Mouse (Mus musculus) liver, embryonic 15.5 days (tissue): Measurements from ENCODE around the gene Mfap1b. TPM values are rescaled to one million over a fixed set of nuclear protein-coding genes. Genes with fewer than 3 reads are reported as not detected.

Source experiments
- ATAC-seq: fragments of 200-750 bp; cut with Nextera tagmentation; 2 replicates; pipeline ENCODE4 v1.8.0; 2017; ENCODE audit warnings: moderate number of reproducible peaks, mild to moderate bottlenecking, moderate library complexity; ENCODE audit not compliant: insufficient read depth
- H3K27ac ChIP-seq: fragments of 300-500 bp; sonication (generic); replicated peaks from 2 replicates; pipeline ENCODE4 v1.5.1; 2015; ENCODE audit warnings: mild to moderate bottlenecking, inconsistent platforms
- H3K27me3 ChIP-seq: fragments of 300-500 bp; sonication (generic); 2 replicates; pipeline ENCODE4 v1.6.1; 2015; ENCODE audit warnings: mild to moderate bottlenecking, inconsistent platforms
- H3K36me3 ChIP-seq: fragments of 300-500 bp; sonication (generic); replicated peaks from 2 replicates; pipeline ENCODE4 v1.6.1; 2015; ENCODE audit warnings: moderate library complexity, mild to moderate bottlenecking, inconsistent platforms
- H3K4me1 ChIP-seq: fragments of 300-500 bp; sonication (generic); replicated peaks from 2 replicates; pipeline ENCODE4 v1.6.1; 2015; ENCODE audit warnings: inconsistent platforms
- H3K4me2 ChIP-seq: fragments of 300-500 bp; sonication (generic); 2 replicates; pipeline ENCODE4 v1.6.1; 2015; ENCODE audit warnings: moderate library complexity, mild to moderate bottlenecking, inconsistent platforms
- H3K4me3 ChIP-seq: fragments of 300-500 bp; sonication (generic); replicated peaks from 2 replicates; pipeline ENCODE4 v1.5.1; 2015; ENCODE audit warnings: mild to moderate bottlenecking, inconsistent platforms
- H3K9ac ChIP-seq: fragments of 300-500 bp; sonication (generic); 2 replicates; pipeline ENCODE4 v1.6.1; 2015; ENCODE audit warnings: moderate library complexity, mild to moderate bottlenecking, inconsistent platforms
- H3K9me3 ChIP-seq: fragments of 300-500 bp; sonication (generic); replicated peaks from 2 replicates; pipeline ENCODE4 v1.6.1; 2016; ENCODE audit warnings: inconsistent platforms
- WGBS: fragments of 180-500 bp; shearing (Covaris S2); methylation state at CpG from one replicate; pipeline ENCODE4 v1.1.7; 2015; ENCODE audit warnings: mixed read lengths; ENCODE audit not compliant: insufficient replicate concordance; 5-methylcytosine and 5-hydroxymethylcytosine counted together
- polyA plus RNA-seq: library from polyadenylated mRNA; unstranded; fragments of >200 nt; fragmentation: Nextera tagmentation; extraction: Ambion mirVana; gene quantifications from 2 replicates; pipeline ENCODE4 v1.2.1, GENCODE M21; 2015

Gene Mfap1b
- polyA plus RNA-seq, 1 experiment from 2014 or later = 20.6 TPM

DNA sequence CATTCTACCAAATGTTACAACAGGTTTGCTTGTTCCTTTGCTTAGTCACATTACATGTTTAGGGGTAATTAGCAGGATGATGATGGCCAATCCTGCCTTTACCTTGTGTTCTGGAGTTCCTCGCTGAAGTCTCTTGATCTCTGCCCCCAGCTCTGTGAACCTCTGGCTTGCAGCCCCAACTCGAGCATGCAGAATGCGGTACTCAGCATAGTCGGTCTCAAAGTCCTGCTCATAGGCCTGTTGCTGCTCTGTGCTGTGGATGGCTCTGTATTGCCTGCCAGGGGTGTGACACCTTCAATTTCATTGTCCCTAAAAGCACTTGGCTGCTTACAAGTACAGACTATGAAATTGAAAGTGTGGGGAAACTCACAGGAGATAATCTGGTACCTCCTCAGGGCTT, 34.1 kb downstream of the Mfap1b start:
- H3K27me3 ChIP-seq = peaks cover 36% of the 10 kb centered on the region
- no peak overlapping the region for H3K4me2 ChIP-seq
- H3K4me1 ChIP-seq = peaks cover 24% of the 10 kb centered on the region
- no peaks in the 10 kb centered on the region for H3K9me3 ChIP-seq
- no peak overlapping the region for H3K27ac ChIP-seq
- H3K9ac ChIP-seq = no peak overlapping the region
- H3K4me3 ChIP-seq = no peak overlapping the region
- no peak for ATAC-seq
- 62% methylated on average over 4 of the region's 4 CpGs for WGBS
- peaks cover 46% of the 10 kb centered on the region for H3K36me3 ChIP-seq

- ATAC-seq = no peak
- Histone ChIP-seq H3K36me3 (peaks cover 94% of the 10 kb centered on the region), H3K27ac (no peak overlapping the region), H3K27me3 (no peaks in the 10 kb centered on the region), H3K4me1 (no peaks in the 10 kb centered on the region), H3K9me3 (no peaks in the 10 kb centered on the region), H3K4me2 (no peak overlapping the region), H3K9ac (no peak overlapping the region), H3K4me3 (no peak overlapping the region)
- 98% methylated on average over 1 of the region's 1 CpGs for WGBS
Measured at GRCm38 (mm10) chr2:121434854-121435253, 39.0 kb downstream of the Mfap1b start.

- Histone ChIP-seq H3K27me3 (no peaks in the 10 kb centered on the region), H3K9me3 (no peaks in the 10 kb centered on the region), H3K4me2 (no peak overlapping the region), H3K9ac (no peak overlapping the region), H3K36me3 (peaks cover 83% of the 10 kb centered on the region), H3K4me3 (no peak overlapping the region), H3K4me1 (no peaks in the 10 kb centered on the region), H3K27ac (no peak overlapping the region)
- 84% methylated on average over 2 of the region's 2 CpGs for WGBS
- ATAC-seq = no peak
Measured at GRCm38 (mm10) chr2:121425890-121426289, 48.0 kb downstream of the Mfap1b start.

- Histone ChIP-seq H3K4me2 (no peak overlapping the region), H3K27me3 (no peaks in the 10 kb centered on the region), H3K4me1 (0 out of 2 replicates have a peak, but pooled peaks cover 5% of the 10 kb centered on the region), H3K9ac (no peak overlapping the region), H3K36me3 (peaks cover 76% of the 10 kb centered on the region), H3K4me3 (no peak overlapping the region), H3K27ac (no peak overlapping the region), H3K9me3 (no peaks in the 10 kb centered on the region)
- no peak for ATAC-seq
- WGBS = 75% methylated on average over 2 of the region's 2 CpGs
Measured at GRCm38 (mm10) chr2:121423166-121423565, 50.7 kb downstream of the Mfap1b start.

GRCm38 (mm10) chr2:121418476-121418875, 55.4 kb downstream of the Mfap1b start:
- no peak overlapping the region for H3K4me3 ChIP-seq
- WGBS = 84% methylated on average over 3 of the region's 3 CpGs
- no peak overlapping the region for H3K27ac ChIP-seq
- peaks cover 33% of the 10 kb centered on the region for H3K4me1 ChIP-seq
- H3K9me3 ChIP-seq = no peaks in the 10 kb centered on the region
- no peaks in the 10 kb centered on the region for H3K27me3 ChIP-seq
- no peak for ATAC-seq
- H3K9ac ChIP-seq = no peak overlapping the region
- peaks cover 61% of the 10 kb centered on the region for H3K36me3 ChIP-seq
- H3K4me2 ChIP-seq = no peak overlapping the region

- H3K4me3 ChIP-seq = no peak overlapping the region
- no peak overlapping the region for H3K9ac ChIP-seq
- ATAC-seq = no peak
- H3K36me3 ChIP-seq = peaks cover 42% of the 10 kb centered on the region
- H3K4me2 ChIP-seq = peak overlapping the region; percentile 89; the same call in 1 of the 2 replicates
- WGBS = 71% methylated on average over 6 of the region's 6 CpGs
- H3K4me1 ChIP-seq = peaks cover 47% of the 10 kb centered on the region
- H3K27ac ChIP-seq = no peak overlapping the region
- no peaks in the 10 kb centered on the region for H3K27me3 ChIP-seq
- H3K9me3 ChIP-seq = no peaks in the 10 kb centered on the region
Measured at GRCm38 (mm10) chr2:121416356-121416755, 57.5 kb downstream of the Mfap1b start.

DNA sequence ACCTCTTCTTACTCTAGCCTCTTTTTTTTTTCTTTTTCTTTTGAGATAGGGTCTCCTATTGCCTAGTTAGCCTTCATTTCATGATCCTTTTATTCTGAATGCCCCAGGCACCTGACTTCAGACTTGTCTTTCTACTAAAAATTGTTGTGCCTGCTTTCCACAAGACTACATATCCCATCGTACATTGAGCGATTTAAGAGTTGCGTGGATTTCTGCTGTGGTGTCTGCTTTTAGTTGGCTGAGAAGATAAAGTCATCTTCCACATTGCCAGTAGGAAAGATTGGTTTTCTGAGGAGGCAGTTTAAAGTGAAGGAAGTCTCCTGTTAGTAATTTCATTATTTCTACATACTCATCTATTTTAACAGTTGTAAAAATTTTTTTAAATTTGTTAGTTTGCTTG, 58.3 kb downstream of the Mfap1b start:
- Histone ChIP-seq H3K9me3 (no peaks in the 10 kb centered on the region), H3K9ac (no peak overlapping the region), H3K4me3 (peak overlapping the region; percentile 100), H3K4me2 (peak overlapping the region; percentile 89), H3K4me1 (peaks cover 47% of the 10 kb centered on the region), H3K27ac (no peak overlapping the region), H3K36me3 (peaks cover 38% of the 10 kb centered on the region), H3K27me3 (no peaks in the 10 kb centered on the region)
- WGBS = 67% methylated on average over 3 of the region's 3 CpGs
- ATAC-seq = no peak

DNA sequence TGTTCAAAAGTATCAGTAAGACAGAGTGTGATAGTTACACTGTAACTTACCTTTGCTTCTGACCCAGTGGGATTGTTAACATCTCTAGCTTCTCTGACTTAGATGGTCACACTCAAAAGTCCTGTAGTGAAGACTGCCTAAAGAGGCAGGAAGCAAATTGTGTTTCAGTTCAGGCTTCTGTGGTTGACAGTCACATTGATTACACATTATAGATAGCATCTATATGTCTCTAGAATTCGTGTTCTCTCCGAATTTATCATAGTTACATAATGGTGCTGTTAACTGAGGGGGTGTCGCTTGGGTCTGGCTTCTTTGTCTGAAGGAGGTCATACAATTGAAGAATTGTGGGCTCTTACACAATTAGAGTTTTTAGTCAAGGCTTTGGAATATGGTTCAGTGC, 58.8 kb downstream of the Mfap1b start:
- no peaks in the 10 kb centered on the region for H3K9me3 ChIP-seq
- H3K36me3 ChIP-seq = peaks cover 35% of the 10 kb centered on the region
- peaks cover 47% of the 10 kb centered on the region for H3K4me1 ChIP-seq
- H3K9ac ChIP-seq = no peak overlapping the region
- no peak for ATAC-seq
- peak overlapping the region; percentile 100 for H3K4me3 ChIP-seq
- no peaks in the 10 kb centered on the region for H3K27me3 ChIP-seq
- peak overlapping the region; percentile 89 for H3K4me2 ChIP-seq
- WGBS = 17% methylated on average over 3 of the region's 3 CpGs
- no peak overlapping the region for H3K27ac ChIP-seq

- Histone ChIP-seq H3K4me2 (peak overlapping the region; percentile 89), H3K27me3 (no peaks in the 10 kb centered on the region)
Measured at GRCm38 (mm10) chr2:121414139-121414685, 59.7 kb downstream of the Mfap1b start.

DNA sequence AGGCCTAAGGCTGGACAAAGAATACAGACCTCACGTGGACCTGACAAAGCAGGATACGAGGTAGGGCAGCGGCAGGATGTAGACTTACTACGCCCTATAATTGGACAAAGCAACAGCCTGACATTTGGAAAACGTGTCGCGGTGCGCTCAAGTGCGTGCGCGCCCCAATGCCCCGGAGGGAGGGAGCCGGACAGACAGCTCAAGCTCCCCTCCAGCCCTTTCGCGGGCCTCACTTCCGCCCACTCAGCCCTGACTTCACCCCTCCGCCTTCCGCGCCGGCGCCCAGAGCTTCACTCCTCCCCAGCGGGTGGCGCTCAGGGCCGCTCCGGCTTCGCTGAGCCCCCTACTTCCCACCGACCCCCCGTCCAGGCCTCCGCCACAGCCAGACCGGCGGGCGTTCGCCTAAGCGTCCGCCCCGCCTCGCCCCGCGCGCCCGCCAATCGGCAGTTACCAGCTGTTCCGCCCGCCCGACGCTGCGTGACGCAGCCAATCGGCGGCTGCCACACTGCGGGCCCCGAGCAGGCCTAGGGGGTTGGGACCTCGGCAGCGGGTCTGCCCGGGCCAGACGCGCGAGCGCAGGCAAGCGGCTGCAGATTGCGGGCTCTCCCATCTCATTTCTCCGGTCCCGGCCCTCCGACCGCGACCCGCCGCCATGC, 60.4 kb downstream of the Mfap1b start, which contains the start of the genes Pdia3 and Catsper2:
TSS of gene Pdia3 (plus strand) at position 389 of the 656 bp plus-strand sequence.
TSS of gene Catsper2 (minus strand) at position 406 of the 656 bp plus-strand sequence.
- Histone ChIP-seq H3K4me1 (peaks cover 42% of the 10 kb centered on the region), H3K27ac (peak within 1 kb of the TSS; percentile 95)

More at GRCm38 (mm10) chr2:121414139-121414685, 59.7 kb downstream of the Mfap1b start:
- Histone ChIP-seq H3K9ac (peak overlapping the region; percentile 97), H3K4me3 (peak overlapping the region; percentile 100), H3K4me1 (peaks cover 47% of the 10 kb centered on the region), H3K27ac (peak overlapping the region; percentile 95), H3K9me3 (no peaks in the 10 kb centered on the region), H3K36me3 (peaks cover 30% of the 10 kb centered on the region)
- peak; percentile 69 for ATAC-seq
- WGBS = 1% methylated on average over 32 of the region's 32 CpGs

GRCm38 (mm10) chr2:121412843-121413386, 61.0 kb downstream of the Mfap1b start:
- peak overlapping the region; percentile 90 for H3K9ac ChIP-seq
- H3K36me3 ChIP-seq = peaks cover 18% of the 10 kb centered on the region
- H3K27me3 ChIP-seq = no peaks in the 10 kb centered on the region
- no peak for ATAC-seq
- H3K4me3 ChIP-seq = peak overlapping the region; percentile 100
- H3K4me1 ChIP-seq = peaks cover 42% of the 10 kb centered on the region
- 5% methylated on average over 4 of the region's 4 CpGs for WGBS
- peak overlapping the region; percentile 95 for H3K27ac ChIP-seq
- H3K9me3 ChIP-seq = no peaks in the 10 kb centered on the region
- peak overlapping the region; percentile 89 for H3K4me2 ChIP-seq

More for the DNA sequence above, 60.4 kb downstream of the Mfap1b start, which contains the start of the genes Pdia3 and Catsper2:
- WGBS = under 1% methylated on average over 67 of the region's 68 CpGs
- H3K4me3 ChIP-seq = peak within 1 kb of the TSS; percentile 100
- H3K27me3 ChIP-seq = no peaks in the 10 kb centered on the region
- peak within 1 kb of the TSS; percentile 97 for H3K9ac ChIP-seq
- peak; percentile 98 for ATAC-seq
- H3K9me3 ChIP-seq = no peaks in the 10 kb centered on the region
- peak within 1 kb of the TSS; percentile 89 for H3K4me2 ChIP-seq
- H3K36me3 ChIP-seq = peaks cover 24% of the 10 kb centered on the region
